Mouse (Mus musculus) bone marrow macrophage, adult 2 months (primary cell): ENCODE data around the gene Igfbp7.

Source experiments
- CTCF ChIP-seq: IDR thresholded peaks from 2 replicates; pipeline ENCODE4 v1.5.1; 2012; ENCODE audit warnings: low read depth, mild to moderate bottlenecking, low read length, moderate library complexity
- POLR2A ChIP-seq: IDR thresholded peaks from 2 replicates; pipeline ENCODE4 v1.6.1; 2012; ENCODE audit warnings: mild to moderate bottlenecking, low read depth, low read length, borderline replicate concordance

- TF ChIP-seq POLR2A (no peak), CTCF (no peak)
These were observed 99.9 kb downstream of the Igfbp7 start for GRCm38 (mm10) chr5:77307821-77308553.
